Mouse (Mus musculus) limb, embryonic 11.5 days (tissue): Measurements from ENCODE around the gene Rps19bp1. TPM values are rescaled to one million over a fixed set of nuclear protein-coding genes. Genes with fewer than 3 reads are reported as not detected.

Experiments used
- ATAC-seq: fragments of 200-750 bp; cut with Nextera tagmentation; 2 replicates; pipeline ENCODE4 v1.8.0; 2017; ENCODE audit warnings: low read depth; ENCODE audit not compliant: insufficient number of reproducible peaks, low FRiP score, low TSS enrichment
- DNase-seq: peaks from one replicate; pipeline ENCODE4 v3.0.0-alpha.2; 2015; ENCODE audit warnings: low spot score
- H3K27ac ChIP-seq: fragments of 300-500 bp; sonication (generic); replicated peaks from 2 replicates; pipeline ENCODE4 v1.5.1; 2014; ENCODE audit warnings: low read depth, mild to moderate bottlenecking, low read length
- H3K27me3 ChIP-seq: fragments of 300-500 bp; sonication (generic); 2 replicates; pipeline ENCODE4 v1.6.1; 2014; ENCODE audit warnings: mild to moderate bottlenecking, low read length, mixed read lengths; ENCODE audit not compliant: control insufficient read depth, insufficient read depth
- H3K36me3 ChIP-seq: fragments of 300-500 bp; sonication (generic); 2 replicates; pipeline ENCODE4 v1.6.1; 2014; ENCODE audit warnings: mild to moderate bottlenecking, low read length, moderate library complexity, mixed read lengths; ENCODE audit not compliant: control insufficient read depth, insufficient read depth
- H3K4me1 ChIP-seq: fragments of 300-500 bp; sonication (generic); 2 replicates; pipeline ENCODE4 v1.6.1; 2014; ENCODE audit warnings: low read length, mixed read lengths; ENCODE audit not compliant: control insufficient read depth, insufficient read depth
- H3K4me2 ChIP-seq: fragments of 300-500 bp; sonication (generic); 2 replicates; pipeline ENCODE4 v1.6.1; 2014; ENCODE audit warnings: low read depth, mild to moderate bottlenecking, moderate library complexity; ENCODE audit not compliant: severe bottlenecking
- H3K4me3 ChIP-seq: fragments of 300-500 bp; sonication (generic); 2 replicates; pipeline ENCODE4 v1.5.1; 2014; ENCODE audit warnings: low read depth, low read length
- H3K9ac ChIP-seq: fragments of 300-500 bp; sonication (generic); 2 replicates; pipeline ENCODE4 v1.6.1; 2014; ENCODE audit warnings: mild to moderate bottlenecking, low read length
- H3K9me3 ChIP-seq: fragments of 300-500 bp; sonication (generic); 2 replicates; pipeline ENCODE4 v1.6.1; 2016; ENCODE audit warnings: low read length; ENCODE audit not compliant: control insufficient read depth
- WGBS: fragments of 180-500 bp; shearing (Covaris S2); extraction: QIAGEN DNeasy Blood & Tissue Kit; methylation state at CpG from one replicate; pipeline ENCODE4 v1.1.7; 2014; 5-methylcytosine and 5-hydroxymethylcytosine counted together
- polyA plus RNA-seq: library from polyadenylated mRNA; unstranded; fragments of >200 nt; fragmentation: Nextera tagmentation; extraction: Ambion mirVana; gene quantifications from 2 replicates; pipeline ENCODE4 v1.2.1, GENCODE M21; 2014

The Rps19bp1 gene
- polyA plus RNA-seq, 1 experiment from 2014 or later = 79.0 TPM

- peaks cover 25% of the 10 kb centered on the region; the same call in 1 of the 2 replicates for H3K36me3 ChIP-seq
- H3K4me1 ChIP-seq = peaks cover 15% of the 10 kb centered on the region
- H3K27ac ChIP-seq = no peak overlapping the region
- no peaks in the 10 kb centered on the region for H3K9me3 ChIP-seq
- ATAC-seq (no peak), DNase-seq (no peak)
- H3K4me3 ChIP-seq = no peak overlapping the region
- WGBS = 88% methylated on average over 8 of the region's 8 CpGs
- H3K27me3 ChIP-seq = no peaks in the 10 kb centered on the region
- H3K4me2 ChIP-seq = no peak overlapping the region
- no peak overlapping the region for H3K9ac ChIP-seq
Observed at GRCm38 (mm10) chr15:80259406-80260045, 4.6 kb downstream of the Rps19bp1 start.

GRCm38 (mm10) chr15:80258240-80259170 is 5.6 kb downstream of the Rps19bp1 start:
- DNase-seq (peak; percentile 42), ATAC-seq (no peak)
- Histone ChIP-seq H3K4me3 (0 out of 2 replicates have a peak overlapping the region, but pooled peaks have one; percentile 10), H3K27me3 (no peaks in the 10 kb centered on the region), H3K4me2 (no peak overlapping the region; the same call in none of the 2 replicates), H3K27ac (peak overlapping the region; percentile 52; the same call in 1 of the 2 replicates), H3K9me3 (no peaks in the 10 kb centered on the region), H3K9ac (no peak overlapping the region), H3K36me3 (peaks cover 25% of the 10 kb centered on the region; the same call in 1 of the 2 replicates), H3K4me1 (peaks cover 25% of the 10 kb centered on the region)
- WGBS = 55% methylated on average over 11 of the region's 11 CpGs

- Histone ChIP-seq H3K4me2 (no peak overlapping the region; the same call in none of the 2 replicates), H3K9me3 (no peaks in the 10 kb centered on the region), H3K27ac (peak overlapping the region; percentile 52; the same call in 1 of the 2 replicates), H3K9ac (peak overlapping the region; percentile 12; the same call in 1 of the 2 replicates), H3K27me3 (no peaks in the 10 kb centered on the region), H3K4me1 (peaks cover 25% of the 10 kb centered on the region), H3K36me3 (peaks cover 25% of the 10 kb centered on the region; the same call in 1 of the 2 replicates), H3K4me3 (no peak overlapping the region)
- DNase-seq (no peak), ATAC-seq (no peak)
- WGBS = 29% methylated on average over 4 of the region's 4 CpGs
Observed at GRCm38 (mm10) chr15:80257602-80258239, 6.4 kb downstream of the Rps19bp1 start.

- Histone ChIP-seq H3K9me3 (no peaks in the 10 kb centered on the region), H3K9ac (peak overlapping the region; percentile 99), H3K4me1 (peaks cover 27% of the 10 kb centered on the region), H3K27me3 (no peaks in the 10 kb centered on the region), H3K4me3 (peak overlapping the region; percentile 100), H3K4me2 (peak overlapping the region; percentile 84), H3K27ac (0 out of 2 replicates have a peak overlapping the region, but pooled peaks have one; percentile 6), H3K36me3 (peaks cover 25% of the 10 kb centered on the region; the same call in 1 of the 2 replicates)
- no peak for DNase-seq
- ATAC-seq = no peak
- WGBS = 71% methylated on average over 12 of the region's 12 CpGs
Observed at GRCm38 (mm10) chr15:80256656-80257601, 7.2 kb downstream of the Rps19bp1 start.

- peak overlapping the region; percentile 99 for H3K9ac ChIP-seq
- no peaks in the 10 kb centered on the region for H3K27me3 ChIP-seq
- ATAC-seq (no peak), DNase-seq (no peak)
- H3K36me3 ChIP-seq = peaks cover 25% of the 10 kb centered on the region; the same call in 1 of the 2 replicates
- no peaks in the 10 kb centered on the region for H3K9me3 ChIP-seq
- H3K27ac ChIP-seq = peak overlapping the region; percentile 94
- peak overlapping the region; percentile 100 for H3K4me3 ChIP-seq
- 11% methylated on average over 16 of the region's 16 CpGs for WGBS
- H3K4me1 ChIP-seq = peaks cover 27% of the 10 kb centered on the region
- H3K4me2 ChIP-seq = peak overlapping the region; percentile 84
Observed at GRCm38 (mm10) chr15:80256242-80256641, 7.9 kb downstream of the Rps19bp1 start.

- DNase-seq (peak; percentile 86), ATAC-seq (peak; percentile 38)
- Histone ChIP-seq H3K27ac (peak overlapping the region; percentile 94), H3K9me3 (no peaks in the 10 kb centered on the region), H3K4me3 (peak overlapping the region; percentile 100), H3K27me3 (no peaks in the 10 kb centered on the region), H3K9ac (peak overlapping the region; percentile 99), H3K4me2 (peak overlapping the region; percentile 84), H3K36me3 (peaks cover 25% of the 10 kb centered on the region; the same call in 1 of the 2 replicates), H3K4me1 (peaks cover 27% of the 10 kb centered on the region)
- under 1% methylated on average over 51 of the region's 51 CpGs for WGBS
Observed at GRCm38 (mm10) chr15:80255646-80256121, 8.4 kb downstream of the Rps19bp1 start.

GRCm38 (mm10) chr15:80254847-80255645 is 9.1 kb downstream of the Rps19bp1 start, which contains the start of gene Atf4:
TSS of gene Atf4 (plus strand) at chr15:80255184.
- DNase-seq (peak; percentile 98), ATAC-seq (peak; percentile 92)
- H3K4me1 ChIP-seq = peaks cover 27% of the 10 kb centered on the region
- H3K27me3 ChIP-seq = no peaks in the 10 kb centered on the region
- peak within 1 kb of the TSS; percentile 94 for H3K27ac ChIP-seq
- peaks cover 25% of the 10 kb centered on the region; the same call in 1 of the 2 replicates for H3K36me3 ChIP-seq
- H3K4me2 ChIP-seq = peak within 1 kb of the TSS; percentile 84
- peak within 1 kb of the TSS; percentile 100 for H3K4me3 ChIP-seq
- WGBS = under 1% methylated on average over 62 of the region's 62 CpGs
- H3K9ac ChIP-seq = peak within 1 kb of the TSS; percentile 99
- H3K9me3 ChIP-seq = no peaks in the 10 kb centered on the region
